Mouse (Mus musculus): ENCODE data around the gene Gm17581. TPM values are rescaled to one million over a fixed set of nuclear protein-coding genes. Genes with fewer than 3 reads are reported as not detected.

The Gm17581 gene
- polyA plus RNA-seq, 1 experiment from 2014 or later: not detected

DNA sequence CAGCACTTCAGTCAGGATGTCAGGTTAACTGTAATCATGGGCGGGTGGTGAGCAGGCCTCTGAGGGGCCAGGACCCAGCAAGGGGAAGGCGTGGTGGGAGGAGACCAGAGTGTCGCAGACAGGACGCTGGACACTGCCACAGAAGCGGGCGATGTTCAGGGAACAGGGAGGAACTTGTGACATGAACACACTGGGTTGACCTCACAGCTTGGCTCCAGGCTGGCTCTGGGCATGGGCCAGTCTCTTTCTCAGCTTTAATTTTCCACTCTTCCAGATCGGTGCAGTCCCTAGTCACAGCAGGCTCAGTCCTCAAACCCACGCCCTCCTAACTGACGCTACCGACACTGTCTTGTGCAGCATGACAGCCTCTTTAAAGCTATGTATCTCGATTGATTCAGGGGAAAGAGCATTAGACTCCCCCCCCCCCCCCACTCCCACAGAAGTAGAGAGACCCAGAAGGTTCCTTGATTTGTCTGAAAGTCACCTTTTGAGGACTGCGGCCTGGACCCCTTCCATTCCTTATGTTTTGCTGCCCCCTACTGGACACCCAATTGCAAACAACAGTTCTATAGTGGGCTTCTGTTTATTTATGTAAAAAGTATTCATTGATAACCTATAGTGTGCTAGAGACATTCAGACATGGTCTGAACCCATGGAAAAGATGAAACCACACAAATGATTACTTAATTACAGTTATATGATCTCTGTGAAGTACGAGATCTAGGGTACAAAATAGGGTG lies 29.2 kb upstream of the Gm17581 start:
- no peak overlapping the region for H3K27ac ChIP-seq
- H3K4me2 ChIP-seq: no peak overlapping the region
- no peak overlapping the region for H3K4me3 ChIP-seq (replicated peaks)
- no peaks in the 10 kb centered on the region for H3K36me3 ChIP-seq
- no peak for ATAC-seq (replicated peaks; ENCODE audit: low FRiP score)
- WGBS: 62% methylated on average over 13 of the region's 13 CpGs
- peaks cover 12% of the 10 kb centered on the region; the same call in 1 of the 2 replicates for H3K27me3 ChIP-seq
- H3K9me3 ChIP-seq (replicated peaks): no peaks in the 10 kb centered on the region
- H3K9ac ChIP-seq: no peak overlapping the region
- no peaks in the 10 kb centered on the region; the same call in 1 of the 2 replicates for H3K4me1 ChIP-seq

DNA sequence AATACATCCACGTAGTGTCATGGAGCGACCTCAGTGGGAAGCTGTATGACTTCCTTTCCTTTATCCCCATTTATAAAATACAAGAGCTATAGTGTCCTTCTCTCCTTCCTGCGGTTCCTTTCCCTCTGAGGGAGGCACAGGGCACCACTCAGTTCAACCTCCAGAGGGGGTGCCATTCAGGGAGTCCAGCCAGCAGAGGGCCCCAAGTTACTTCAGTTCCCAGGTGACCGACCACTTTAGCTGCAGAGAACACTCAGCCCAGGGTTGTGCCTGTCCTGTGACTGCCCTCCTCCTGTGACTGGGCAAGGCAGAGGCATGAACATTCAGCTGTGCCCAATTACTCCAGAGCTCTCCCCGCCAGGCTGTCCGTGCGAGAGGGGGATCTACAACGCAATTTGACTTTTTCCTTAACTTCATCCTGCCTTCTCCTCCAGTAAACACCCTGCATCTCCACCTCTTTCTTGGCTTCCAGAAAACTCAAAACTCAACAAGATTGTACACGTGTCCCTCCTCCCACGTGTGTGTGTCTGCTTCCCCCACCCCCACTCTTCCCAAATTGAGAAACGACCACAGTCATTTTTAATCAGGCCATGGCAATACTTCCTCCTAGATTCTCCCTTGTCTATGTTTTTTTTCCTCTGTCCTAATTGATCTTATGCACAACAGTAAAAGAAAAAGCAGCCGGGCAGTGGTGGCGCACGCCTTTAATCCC lies 21.3 kb upstream of the Gm17581 start:
- Histone ChIP-seq H3K4me1 (no peaks in the 10 kb centered on the region), H3K4me3 (replicated peaks) (no peak overlapping the region), H3K9ac (no peak overlapping the region), H3K9me3 (replicated peaks) (no peaks in the 10 kb centered on the region), H3K27ac (no peak overlapping the region), H3K36me3 (no peaks in the 10 kb centered on the region), H3K4me2 (no peak overlapping the region), H3K27me3 (peaks cover 3% of the 10 kb centered on the region; the same call in 1 of the 2 replicates)
- ATAC-seq (replicated peaks; ENCODE audit: low FRiP score): no peak
- 58% methylated on average over 14 of the region's 14 CpGs for WGBS

GRCm38 (mm10) chr2:155755746-155756145 lies 20.1 kb upstream of the Gm17581 start:
- Histone ChIP-seq H3K9ac (no peak overlapping the region), H3K4me3 (replicated peaks) (no peak overlapping the region), H3K4me2 (no peak overlapping the region), H3K27ac (no peak overlapping the region), H3K4me1 (peaks cover 10% of the 10 kb centered on the region), H3K27me3 (peaks cover 3% of the 10 kb centered on the region; the same call in 1 of the 2 replicates), H3K9me3 (replicated peaks) (no peaks in the 10 kb centered on the region), H3K36me3 (no peaks in the 10 kb centered on the region)
- no peak for ATAC-seq (replicated peaks; ENCODE audit: low FRiP score)
- WGBS: 3% methylated on average over 1 of the region's 1 CpGs

DNA sequence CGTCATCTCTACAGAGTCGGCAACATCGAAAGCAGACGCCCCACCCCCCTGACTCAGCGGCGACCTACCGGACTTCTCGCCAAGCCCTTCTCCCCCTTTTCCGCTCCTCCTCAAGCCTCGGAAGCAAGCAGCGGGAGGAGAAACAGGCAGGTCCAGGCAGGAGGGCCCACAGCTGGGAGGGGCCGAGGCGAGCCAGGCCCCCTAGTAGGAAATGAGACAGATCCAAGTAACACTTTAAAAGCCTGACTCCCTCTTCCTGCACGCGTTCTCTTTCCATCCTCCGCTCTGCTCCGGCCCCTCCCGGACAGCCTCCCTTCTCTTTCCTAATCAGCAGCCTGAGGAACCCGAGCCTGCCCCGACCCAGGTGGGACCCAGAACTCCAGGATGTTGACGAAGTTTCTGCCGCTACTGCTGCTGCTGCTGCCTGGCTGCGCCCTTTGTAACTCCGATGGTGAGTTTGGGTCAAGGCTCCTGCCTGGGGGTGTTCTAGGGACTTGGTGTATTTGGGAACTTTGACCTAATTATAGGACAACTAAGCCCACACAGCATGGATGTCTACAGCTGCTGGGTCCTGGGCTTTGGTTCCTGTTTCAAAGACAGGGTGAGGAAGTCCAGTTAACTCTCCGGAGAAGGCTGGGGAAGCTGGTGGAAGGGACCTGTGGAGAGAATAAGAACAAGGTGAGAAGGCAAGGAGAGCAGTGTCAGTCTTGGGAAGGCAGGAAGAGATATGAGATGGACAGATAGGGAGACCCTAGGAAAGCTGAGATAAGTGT lies 15.5 kb upstream of the Gm17581 start, which contains the start of gene Procr:
TSS of gene Procr (plus strand) at position 104 of the 773 bp plus-strand sequence.
- Histone ChIP-seq H3K4me3 (replicated peaks) (peak within 1 kb of the TSS; percentile 42), H3K27ac (peak within 1 kb of the TSS; percentile 41), H3K4me2 (peak within 1 kb of the TSS; percentile 77), H3K9me3 (replicated peaks) (no peaks in the 10 kb centered on the region), H3K4me1 (peaks cover 12% of the 10 kb centered on the region), H3K9ac (peak within 1 kb of the TSS; percentile 45), H3K27me3 (peaks cover 7% of the 10 kb centered on the region; the same call in 1 of the 2 replicates), H3K36me3 (no peaks in the 10 kb centered on the region)
- 2% methylated on average over 25 of the region's 25 CpGs for WGBS
- ATAC-seq (replicated peaks; ENCODE audit: low FRiP score): peak; percentile 75; the same call in 1 of the 2 replicates

- H3K4me3 ChIP-seq (replicated peaks): no peak overlapping the region
- no peak overlapping the region for H3K4me2 ChIP-seq
- no peak overlapping the region for H3K27ac ChIP-seq
- WGBS: 85% methylated on average over 4 of the region's 4 CpGs
- H3K9me3 ChIP-seq (replicated peaks): no peaks in the 10 kb centered on the region
- H3K36me3 ChIP-seq: no peaks in the 10 kb centered on the region
- no peak for ATAC-seq (replicated peaks; ENCODE audit: low FRiP score)
- H3K9ac ChIP-seq: no peak overlapping the region
- peaks cover 12% of the 10 kb centered on the region for H3K4me1 ChIP-seq
- H3K27me3 ChIP-seq: peaks cover 7% of the 10 kb centered on the region; the same call in 1 of the 2 replicates
These were observed 13.7 kb upstream of the Gm17581 start for GRCm38 (mm10) chr2:155749394-155749793.

DNA sequence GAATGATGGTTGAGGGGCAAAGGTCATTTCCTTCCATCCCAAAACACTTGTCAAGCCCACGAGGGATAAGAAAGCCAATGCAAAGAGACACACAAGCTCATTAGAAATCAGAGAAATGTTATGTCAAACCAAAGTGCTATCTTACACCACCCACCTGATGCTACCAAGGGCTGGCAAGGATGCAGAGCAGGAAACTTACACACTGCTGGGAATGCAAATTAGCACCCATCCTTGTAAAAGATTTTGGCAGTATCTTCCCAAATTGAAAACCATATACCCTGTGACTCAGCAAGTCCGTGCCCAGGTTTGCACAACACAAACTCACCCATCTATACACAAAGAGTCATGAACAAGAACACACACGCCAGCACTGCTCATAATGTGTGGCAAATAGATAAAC lies 9.8 kb upstream of the Gm17581 start:
- Histone ChIP-seq H3K27ac (no peak overlapping the region), H3K4me2 (no peak overlapping the region), H3K9me3 (replicated peaks) (no peaks in the 10 kb centered on the region), H3K9ac (no peak overlapping the region), H3K36me3 (no peaks in the 10 kb centered on the region), H3K4me1 (0 out of 2 replicates have a peak, but pooled peaks cover 3% of the 10 kb centered on the region), H3K27me3 (0 out of 2 replicates have a peak, but pooled peaks cover 3% of the 10 kb centered on the region), H3K4me3 (replicated peaks) (no peak overlapping the region)
- ATAC-seq (replicated peaks; ENCODE audit: low FRiP score): no peak
- 60% methylated on average over 3 of the region's 3 CpGs for WGBS

DNA sequence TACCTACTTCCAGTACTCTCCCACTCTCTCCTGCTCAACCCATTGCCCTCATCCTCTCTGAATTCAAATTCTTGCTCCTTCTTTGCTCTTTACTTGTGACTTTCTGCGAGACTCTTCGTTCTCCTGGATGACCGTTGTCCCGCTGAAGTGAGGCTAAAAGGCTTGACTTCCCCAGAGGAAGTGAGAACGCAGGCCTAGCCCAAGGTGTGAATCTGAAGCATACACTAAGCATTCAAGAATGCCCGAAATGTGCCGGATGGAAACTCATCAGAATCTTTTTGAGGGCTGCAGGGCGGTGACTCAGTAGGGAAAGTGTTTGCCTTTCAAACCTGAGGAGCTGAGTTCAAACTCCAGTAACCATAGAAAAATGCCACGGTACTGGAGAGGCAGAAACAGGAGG lies 7.7 kb upstream of the Gm17581 start:
- no peak overlapping the region for H3K4me3 ChIP-seq (replicated peaks)
- no peak overlapping the region for H3K4me2 ChIP-seq
- peak overlapping the region; percentile 69 for H3K27ac ChIP-seq
- no peaks in the 10 kb centered on the region for H3K36me3 ChIP-seq
- 0 out of 2 replicates have a peak, but pooled peaks cover 3% of the 10 kb centered on the region for H3K4me1 ChIP-seq
- H3K27me3 ChIP-seq: 0 out of 2 replicates have a peak, but pooled peaks cover 3% of the 10 kb centered on the region
- no peak overlapping the region for H3K9ac ChIP-seq
- H3K9me3 ChIP-seq (replicated peaks): no peaks in the 10 kb centered on the region
- WGBS: 81% methylated on average over 9 of the region's 9 CpGs
- no peak for ATAC-seq (replicated peaks; ENCODE audit: low FRiP score)

- WGBS: 54% methylated on average over 12 of the region's 12 CpGs
- Histone ChIP-seq H3K4me3 (replicated peaks) (no peak overlapping the region), H3K9me3 (replicated peaks) (no peaks in the 10 kb centered on the region), H3K36me3 (no peaks in the 10 kb centered on the region), H3K27ac (peak overlapping the region; percentile 69), H3K9ac (no peak overlapping the region), H3K27me3 (0 out of 2 replicates have a peak, but pooled peaks cover 3% of the 10 kb centered on the region), H3K4me2 (no peak overlapping the region), H3K4me1 (peaks cover 7% of the 10 kb centered on the region; the same call in 1 of the 2 replicates)
- peak; percentile 43; the same call in 1 of the 2 replicates for ATAC-seq (replicated peaks; ENCODE audit: low FRiP score)
These were observed 7.3 kb upstream of the Gm17581 start for GRCm38 (mm10) chr2:155742931-155743337.

DNA sequence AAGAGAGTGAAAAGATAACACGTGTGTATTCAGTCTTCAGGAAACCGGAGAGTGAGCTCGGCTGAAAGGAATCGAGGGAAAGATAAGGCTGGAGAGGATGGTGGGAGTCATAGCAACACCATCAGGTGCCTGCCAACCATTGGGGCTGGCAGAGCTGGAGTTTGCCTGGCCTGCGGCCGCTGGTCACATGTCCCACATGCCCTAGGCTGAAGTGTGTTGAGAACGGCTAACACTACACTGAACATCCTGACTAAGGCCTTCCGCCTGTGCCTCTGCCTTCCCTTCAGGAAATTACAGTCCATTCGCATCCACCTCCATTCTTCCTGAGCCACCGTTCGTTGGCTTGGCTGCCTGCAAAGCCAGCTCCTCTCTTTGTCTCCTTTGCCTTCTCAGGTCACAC lies 6.5 kb upstream of the Gm17581 start:
- 74% methylated on average over 11 of the region's 11 CpGs for WGBS
- no peak for ATAC-seq (replicated peaks; ENCODE audit: low FRiP score)
- Histone ChIP-seq H3K4me2 (no peak overlapping the region), H3K4me1 (peaks cover 9% of the 10 kb centered on the region; the same call in 1 of the 2 replicates), H3K4me3 (replicated peaks) (no peak overlapping the region), H3K36me3 (no peaks in the 10 kb centered on the region), H3K27me3 (0 out of 2 replicates have a peak, but pooled peaks cover 3% of the 10 kb centered on the region), H3K9ac (no peak overlapping the region), H3K9me3 (replicated peaks) (no peaks in the 10 kb centered on the region), H3K27ac (peak overlapping the region; percentile 69)

DNA sequence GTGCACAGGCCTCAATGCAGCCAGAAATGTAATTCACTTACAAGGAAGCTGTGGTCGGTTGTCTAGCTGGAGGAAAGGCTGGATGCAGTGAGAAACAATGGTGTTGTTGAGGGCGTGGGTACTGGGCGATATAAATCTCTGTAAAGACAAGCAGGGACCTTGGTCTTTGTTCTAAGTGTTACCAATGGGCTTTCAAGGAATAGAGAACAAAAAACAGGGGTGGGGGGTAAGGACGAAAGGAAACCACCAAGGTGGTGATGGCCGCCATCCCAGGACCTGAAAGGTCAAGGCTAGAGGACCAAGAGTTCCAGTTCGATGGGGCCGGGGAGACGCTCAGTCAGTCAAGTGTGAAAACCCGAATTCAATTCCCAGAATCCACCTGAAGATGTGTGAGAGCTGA lies 2.1 kb upstream of the Gm17581 start:
- no peak overlapping the region for H3K27ac ChIP-seq
- peaks cover 9% of the 10 kb centered on the region; the same call in 1 of the 2 replicates for H3K4me1 ChIP-seq
- no peak overlapping the region for H3K9ac ChIP-seq
- H3K27me3 ChIP-seq: no peaks in the 10 kb centered on the region
- no peak overlapping the region for H3K4me2 ChIP-seq
- no peak overlapping the region for H3K4me3 ChIP-seq (replicated peaks)
- no peaks in the 10 kb centered on the region for H3K9me3 ChIP-seq (replicated peaks)
- ATAC-seq (replicated peaks; ENCODE audit: low FRiP score): no peak
- no peaks in the 10 kb centered on the region for H3K36me3 ChIP-seq
- 52% methylated on average over 9 of the region's 9 CpGs for WGBS

DNA sequence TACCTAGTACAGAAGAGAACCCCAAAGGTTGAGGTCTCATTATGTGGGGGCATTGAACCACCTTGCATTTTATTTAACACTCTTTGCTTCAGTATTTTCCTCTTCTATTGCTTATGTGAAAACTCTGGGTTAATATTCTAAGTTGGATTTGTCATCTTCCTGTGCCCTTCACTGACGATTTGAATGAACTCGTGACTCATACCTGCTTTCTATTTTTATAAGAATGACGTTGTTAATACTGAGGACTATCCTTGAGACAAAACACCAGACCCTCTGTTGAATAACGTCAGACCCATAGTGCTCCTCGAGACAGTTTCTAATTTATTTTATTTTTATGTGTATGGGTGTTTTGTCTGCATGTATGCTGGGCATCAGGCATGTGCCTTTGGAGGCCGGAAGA lies 1.3 kb upstream of the Gm17581 start:
- ATAC-seq (replicated peaks; ENCODE audit: low FRiP score): no peak
- 78% methylated on average over 6 of the region's 6 CpGs for WGBS

More for the DNA sequence above, 1.3 kb upstream of the Gm17581 start:
- peaks cover 6% of the 10 kb centered on the region; the same call in 1 of the 2 replicates for H3K4me1 ChIP-seq
- no peak overlapping the region for H3K4me2 ChIP-seq
- H3K27me3 ChIP-seq: no peaks in the 10 kb centered on the region
- no peak overlapping the region for H3K9ac ChIP-seq
- no peak overlapping the region for H3K4me3 ChIP-seq (replicated peaks)
- H3K36me3 ChIP-seq: no peaks in the 10 kb centered on the region
- no peaks in the 10 kb centered on the region for H3K9me3 ChIP-seq (replicated peaks)
- peak overlapping the region; percentile 19; the same call in 1 of the 2 replicates for H3K27ac ChIP-seq
